In the genomic region with DNA sequence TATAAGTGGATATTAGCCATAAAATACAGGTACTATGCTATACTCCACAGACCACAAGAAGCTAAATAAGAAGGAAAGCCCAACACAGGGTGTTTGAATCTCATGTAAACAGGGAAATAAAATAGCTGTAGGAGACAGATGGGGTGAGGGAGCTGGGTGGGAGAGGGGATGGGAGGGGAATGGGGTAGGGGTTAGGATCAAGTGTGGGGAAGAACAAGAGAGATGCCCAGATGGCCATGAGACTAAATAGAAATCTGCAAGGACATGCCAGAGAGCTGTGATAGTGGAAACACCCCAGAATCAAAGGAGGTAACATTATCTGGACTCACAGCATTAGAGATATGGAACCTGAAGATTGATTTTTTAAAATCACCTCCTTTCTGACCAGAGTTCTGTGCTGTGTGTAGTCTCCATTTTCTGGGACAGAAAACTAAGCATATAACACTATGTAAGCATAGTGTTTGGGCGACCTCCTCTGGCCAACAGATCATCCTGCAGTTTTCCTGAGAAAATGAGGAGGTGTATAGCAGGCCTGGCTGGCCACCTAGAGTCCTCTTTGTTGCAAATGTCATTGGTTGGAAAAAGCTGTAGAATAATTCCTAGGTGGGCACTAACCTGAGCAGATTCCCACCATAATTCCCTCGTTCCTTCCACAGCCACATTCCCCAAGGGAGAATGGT, we compare ENCODE assay signal across 8 mouse cellular contexts. TPM values are rescaled to one million over a fixed set of nuclear protein-coding genes. Genes with fewer than 3 reads are reported as not detected.
A peak's percentile ranks its signal among the peaks of the same experiment; 100 is the strongest.
DNase-seq lines count a peak whose midpoint lies in the region; ATAC-seq lines count a peak whose summit lies in the region.

No protein-coding gene starts in this region.

- no peaks in the 10 kb centered on the region for H3K4me1 ChIP-seq in kidney, embryonic 15.5 days
- H3K4me1 ChIP-seq in liver, embryonic 11.5 days (replicated peaks; ENCODE audit: control insufficient read depth, insufficient read depth, low read length) = no peaks in the 10 kb centered on the region

- no peaks in the 10 kb centered on the region for H3K9me3 ChIP-seq in kidney, embryonic 15.5 days (replicated peaks)
- H3K9me3 ChIP-seq in liver, embryonic 11.5 days (ENCODE audit: control insufficient read depth, low read length) = no peaks in the 10 kb centered on the region

- peak; percentile 84 for ATAC-seq in common myeloid progenitor, adult 5-6 weeks (replicated peaks; ENCODE audit: low read depth, poor library complexity, severe bottlenecking)
- ATAC-seq in granulocyte monocyte progenitor cell, adult 5-6 weeks (replicated peaks; ENCODE audit: poor library complexity, severe bottlenecking) = peak; percentile 77
- peak; percentile 83 for ATAC-seq in kidney, embryonic 15.5 days (replicated peaks; ENCODE audit: low FRiP score)
- peak; percentile 77 for ATAC-seq in liver, embryonic 11.5 days (replicated peaks; ENCODE audit: low FRiP score)

- no peak overlapping the region for H3K9ac ChIP-seq in kidney, embryonic 15.5 days
- no peak overlapping the region for H3K9ac ChIP-seq in liver, embryonic 11.5 days (ENCODE audit: low read depth, low read length)

- no peak overlapping the region for H3K27ac ChIP-seq in kidney, embryonic 15.5 days
- no peak overlapping the region for H3K27ac ChIP-seq in liver, embryonic 11.5 days (ENCODE audit: low read depth, low read length)

- no peaks in the 10 kb centered on the region for H3K27me3 ChIP-seq in kidney, embryonic 15.5 days
- no peaks in the 10 kb centered on the region for H3K27me3 ChIP-seq in liver, embryonic 11.5 days (replicated peaks; ENCODE audit: control insufficient read depth, insufficient read depth, low read length)

- no peak overlapping the region for H3K4me2 ChIP-seq in kidney, embryonic 15.5 days
- H3K4me2 ChIP-seq in liver, embryonic 11.5 days = no peak overlapping the region

- H3K4me3 ChIP-seq in kidney, embryonic 15.5 days (replicated peaks) = no peak overlapping the region
- no peak overlapping the region for H3K4me3 ChIP-seq in liver, embryonic 11.5 days (ENCODE audit: low read depth, low read length)

- H3K36me3 ChIP-seq in kidney, embryonic 15.5 days = peaks cover 6% of the 10 kb centered on the region; the same call in 1 of the 2 replicates
- H3K36me3 ChIP-seq in liver, embryonic 11.5 days (ENCODE audit: control insufficient read depth, insufficient read depth, low read length) = no peaks in the 10 kb centered on the region

- 10% methylated on average over 2 of the region's 2 CpGs for WGBS in kidney, embryonic 15.5 days
- WGBS in liver, embryonic 11.5 days = 3% methylated on average over 2 of the region's 2 CpGs

- peak; percentile 47 for DNase-seq in CD4-positive helper T cell, adult 2 months (ENCODE audit: low read depth, low spot score)
- DNase-seq in NIH3T3 (ENCODE audit: low read depth) = peak; percentile 82
- DNase-seq in liver, embryonic 11.5 days (ENCODE audit: low spot score) = no peak
- peak; percentile 1 to 15 for DNase-seq in natural killer cell, adult 2 months (ENCODE audit: low spot score in 2 of 2)
- peak; percentile 36 for DNase-seq in thymus, postnatal 25 days

RNA-seq across cellular contexts. Expression of a gene that starts 34.0 kb away (rescaled TPM):
- total RNA-seq in common myeloid progenitor, adult 5-6 weeks (2017) = 17.7 and 18.4 TPM in 2 replicates
- total RNA-seq in granulocyte monocyte progenitor cell, adult 5-6 weeks (2014; fragmentation: Nextera tagmentation) = 6.7 and 14.7 TPM in 2 replicates
- 9.0 and 11.9 TPM in 2 replicates for total RNA-seq in granulocyte monocyte progenitor cell, adult 5-6 weeks (2017)
- polyA plus RNA-seq in kidney, embryonic 15.5 days (2015; fragmentation: Nextera tagmentation; extraction: Ambion mirVana) = 12.5 and 13.7 TPM in 2 replicates
- polyA plus RNA-seq in liver, embryonic 11.5 days (2014; fragmentation: Nextera tagmentation; extraction: Ambion mirVana) = 8.0 and 8.6 TPM in 2 replicates

RNA-seq across cellular contexts. Expression of a gene that starts 37.1 kb away (rescaled TPM):
- total RNA-seq in common myeloid progenitor, adult 5-6 weeks (2017) = 63.6 and 89.1 TPM in 2 replicates
- 34.4 and 34.7 TPM in 2 replicates for total RNA-seq in granulocyte monocyte progenitor cell, adult 5-6 weeks (2014; fragmentation: Nextera tagmentation)
- 56.2 and 72.1 TPM in 2 replicates for total RNA-seq in granulocyte monocyte progenitor cell, adult 5-6 weeks (2017)
- polyA plus RNA-seq in kidney, embryonic 15.5 days (2015; fragmentation: Nextera tagmentation; extraction: Ambion mirVana) = 61.5 and 61.6 TPM in 2 replicates
- 34.5 and 39.1 TPM in 2 replicates for polyA plus RNA-seq in liver, embryonic 11.5 days (2014; fragmentation: Nextera tagmentation; extraction: Ambion mirVana)
